Mouse (Mus musculus): ENCODE data around the gene Sertad2. TPM values are rescaled to one million over a fixed set of nuclear protein-coding genes. Genes with fewer than 3 reads are reported as not detected.

The Sertad2 gene
- polyA plus RNA-seq, 2 experiments: 11.6 to 22.5 TPM

GRCm38 (mm10) chr11:20513574-20513973, 29.5 kb upstream of the Sertad2 start:
- no peaks in the 10 kb centered on the region for H3K4me1 ChIP-seq (replicated peaks; ENCODE audit: control insufficient read depth in 2 of 2, insufficient read depth in 2 of 2, low read length in 1 of 2)
- no peaks in the 10 kb centered on the region for H3K36me3 ChIP-seq (replicated peaks; ENCODE audit: control insufficient read depth, insufficient read depth, low read depth)
- H3K4me2 ChIP-seq (ENCODE audit: low read depth): no peak overlapping the region
- TF ChIP-seq EP300 (IDR thresholded peaks at IDR 0.05; ENCODE audit: low read depth) (no peak), CTCF (IDR thresholded peaks at IDR 0.05; ENCODE audit: low read depth) (no peak)
- no peaks in the 10 kb centered on the region for H3K27me3 ChIP-seq (ENCODE audit: control insufficient read depth, insufficient read depth, low read length)
- H3K27ac ChIP-seq: no peak overlapping the region
- no peak for ATAC-seq (ENCODE audit: insufficient read depth)
- whole genome bisulfite sequencing (ENCODE audit: insufficient replicate concordance): 82% methylated on average over 6 of the region's 6 CpGs
- DNase-seq (ENCODE audit: low read depth in 3 of 3, low spot score in 3 of 3): no peak
- no peak overlapping the region for H3K9ac ChIP-seq (replicated peaks)
- no peak overlapping the region for H3K4me3 ChIP-seq (ENCODE audit: insufficient read depth in 1 of 2, low read depth in 2 of 2, low read length in 2 of 2)
- H3K9me3 ChIP-seq (ENCODE audit: control insufficient read depth, low read length): no peaks in the 10 kb centered on the region

DNA sequence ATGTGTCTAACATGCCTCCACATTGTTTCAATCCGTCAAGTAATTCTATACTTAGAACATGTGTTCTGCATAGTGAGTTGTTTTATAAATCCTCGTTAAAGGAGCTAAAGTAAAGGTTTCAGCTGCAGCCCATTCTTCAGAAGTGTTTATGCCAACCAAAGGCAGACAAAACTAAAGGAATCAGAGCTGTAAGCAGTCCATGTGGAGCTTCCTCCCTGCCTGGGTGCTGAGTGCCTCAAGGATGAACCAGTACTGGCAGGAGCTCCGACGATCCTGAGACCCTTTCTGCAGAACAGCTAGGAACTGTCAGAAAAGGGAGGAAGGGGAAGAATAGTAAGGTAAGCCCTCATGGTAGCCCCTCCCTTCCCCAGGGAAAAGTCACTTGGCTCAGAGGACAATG, 28.3 kb upstream of the Sertad2 start:
- ATAC-seq (ENCODE audit: insufficient read depth) (no peak), DNase-seq (ENCODE audit: low read depth in 3 of 3, low spot score in 3 of 3) (no peak)
- no peaks in the 10 kb centered on the region for H3K27me3 ChIP-seq (ENCODE audit: control insufficient read depth, insufficient read depth, low read length)
- TF ChIP-seq EP300 (IDR thresholded peaks at IDR 0.05; ENCODE audit: low read depth) (no peak), CTCF (IDR thresholded peaks at IDR 0.05; ENCODE audit: low read depth) (no peak)
- no peaks in the 10 kb centered on the region for H3K9me3 ChIP-seq (ENCODE audit: control insufficient read depth, low read length)
- no peak overlapping the region for H3K4me2 ChIP-seq (ENCODE audit: low read depth)
- WGBS (ENCODE audit: insufficient replicate concordance): 64% methylated on average over 4 of the region's 4 CpGs
- no peak overlapping the region for H3K27ac ChIP-seq
- H3K4me1 ChIP-seq (replicated peaks; ENCODE audit: control insufficient read depth in 2 of 2, insufficient read depth in 2 of 2, low read length in 1 of 2): no peaks in the 10 kb centered on the region
- no peak overlapping the region for H3K4me3 ChIP-seq (ENCODE audit: insufficient read depth in 1 of 2, low read depth in 2 of 2, low read length in 2 of 2)
- H3K36me3 ChIP-seq (replicated peaks; ENCODE audit: control insufficient read depth, insufficient read depth, low read depth): no peaks in the 10 kb centered on the region
- H3K9ac ChIP-seq (replicated peaks): no peak overlapping the region

GRCm38 (mm10) chr11:20521321-20521720, 21.7 kb upstream of the Sertad2 start:
- Histone ChIP-seq H3K4me2 (ENCODE audit: low read depth) (no peak overlapping the region), H3K27ac (no peak overlapping the region), H3K27me3 (ENCODE audit: control insufficient read depth, insufficient read depth, low read length) (no peaks in the 10 kb centered on the region), H3K9me3 (ENCODE audit: control insufficient read depth, low read length) (no peaks in the 10 kb centered on the region), H3K4me1 (replicated peaks; ENCODE audit: control insufficient read depth in 2 of 2, insufficient read depth in 2 of 2, low read length in 1 of 2) (no peaks in the 10 kb centered on the region), H3K36me3 (replicated peaks; ENCODE audit: control insufficient read depth, insufficient read depth, low read depth) (no peaks in the 10 kb centered on the region), H3K4me3 (ENCODE audit: insufficient read depth in 1 of 2, low read depth in 2 of 2, low read length in 2 of 2) (no peak overlapping the region), H3K9ac (replicated peaks) (no peak overlapping the region)
- TF ChIP-seq CTCF (IDR thresholded peaks at IDR 0.05; ENCODE audit: low read depth): no peak
- no peak for TF ChIP-seq EP300 (IDR thresholded peaks at IDR 0.05; ENCODE audit: low read depth)
- no peak for DNase-seq (ENCODE audit: low read depth in 3 of 3, low spot score in 3 of 3)
- ATAC-seq (ENCODE audit: insufficient read depth): no peak
- WGBS (ENCODE audit: insufficient replicate concordance): 58% methylated on average over 2 of the region's 2 CpGs

DNA sequence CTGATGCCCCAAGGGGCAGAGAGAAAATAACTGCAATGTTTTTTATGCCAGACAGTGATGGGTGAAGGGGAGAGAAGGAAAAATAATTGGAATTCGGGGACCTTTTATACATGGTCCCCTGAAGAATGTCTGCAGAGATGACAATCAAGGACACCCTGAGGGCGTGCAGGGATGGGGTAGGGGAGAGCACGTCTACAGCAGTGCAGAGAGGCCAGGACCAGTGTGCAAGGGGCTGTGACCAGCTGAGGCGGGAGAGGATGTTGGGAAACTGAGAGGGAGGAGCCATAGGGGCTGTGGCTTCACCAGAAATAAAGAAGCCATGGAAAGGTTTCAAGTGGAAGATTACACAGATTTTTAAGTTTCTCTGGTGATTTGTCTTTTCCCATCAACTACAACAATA, 20.3 kb upstream of the Sertad2 start:
- TF ChIP-seq CTCF (IDR thresholded peaks at IDR 0.05; ENCODE audit: low read depth): no peak
- no peak for TF ChIP-seq EP300 (IDR thresholded peaks at IDR 0.05; ENCODE audit: low read depth)
- no peaks in the 10 kb centered on the region for H3K36me3 ChIP-seq (replicated peaks; ENCODE audit: control insufficient read depth, insufficient read depth, low read depth)
- no peak overlapping the region for H3K9ac ChIP-seq (replicated peaks)
- H3K27me3 ChIP-seq (ENCODE audit: control insufficient read depth, insufficient read depth, low read length): no peaks in the 10 kb centered on the region
- DNase-seq (ENCODE audit: low read depth in 3 of 3, low spot score in 3 of 3) (no peak), ATAC-seq (ENCODE audit: insufficient read depth) (no peak)
- no peaks in the 10 kb centered on the region for H3K4me1 ChIP-seq (replicated peaks; ENCODE audit: control insufficient read depth in 2 of 2, insufficient read depth in 2 of 2, low read length in 1 of 2)
- WGBS (ENCODE audit: insufficient replicate concordance): 47% methylated on average over 4 of the region's 4 CpGs
- no peaks in the 10 kb centered on the region for H3K9me3 ChIP-seq (ENCODE audit: control insufficient read depth, low read length)
- H3K27ac ChIP-seq: no peak overlapping the region
- no peak overlapping the region for H3K4me2 ChIP-seq (ENCODE audit: low read depth)
- H3K4me3 ChIP-seq (ENCODE audit: insufficient read depth in 1 of 2, low read depth in 2 of 2, low read length in 2 of 2): no peak overlapping the region

GRCm38 (mm10) chr11:20524435-20524834, 18.6 kb upstream of the Sertad2 start:
- no peak overlapping the region for H3K4me3 ChIP-seq (ENCODE audit: insufficient read depth in 1 of 2, low read depth in 2 of 2, low read length in 2 of 2)
- 53% methylated on average over 1 of the region's 1 CpGs for WGBS (ENCODE audit: insufficient replicate concordance)
- TF ChIP-seq EP300 (IDR thresholded peaks at IDR 0.05; ENCODE audit: low read depth) (no peak), CTCF (IDR thresholded peaks at IDR 0.05; ENCODE audit: low read depth) (no peak)
- H3K4me1 ChIP-seq (replicated peaks; ENCODE audit: control insufficient read depth in 2 of 2, insufficient read depth in 2 of 2, low read length in 1 of 2): no peaks in the 10 kb centered on the region
- ATAC-seq (ENCODE audit: insufficient read depth) (no peak), DNase-seq (ENCODE audit: low read depth in 3 of 3, low spot score in 3 of 3) (no peak)
- no peaks in the 10 kb centered on the region for H3K36me3 ChIP-seq (replicated peaks; ENCODE audit: control insufficient read depth, insufficient read depth, low read depth)
- no peaks in the 10 kb centered on the region for H3K9me3 ChIP-seq (ENCODE audit: control insufficient read depth, low read length)
- H3K27ac ChIP-seq: no peak overlapping the region
- H3K4me2 ChIP-seq (ENCODE audit: low read depth): no peak overlapping the region
- H3K27me3 ChIP-seq (ENCODE audit: control insufficient read depth, insufficient read depth, low read length): no peaks in the 10 kb centered on the region
- H3K9ac ChIP-seq (replicated peaks): no peak overlapping the region
